Mouse (Mus musculus) cortical plate, adult 2 months (tissue): ENCODE data around the gene Tmem52b. TPM values are rescaled to one million over a fixed set of nuclear protein-coding genes. Genes with fewer than 3 reads are reported as not detected.
A peak's percentile ranks its signal among the peaks of the same experiment; 100 is the strongest.

Experiments
- H3K27ac ChIP-seq: fragments of 200-500 bp; 2 replicates; pipeline ENCODE4 v1.5.1; 2012; ENCODE audit warnings: low read length, control low read depth, inconsistent platforms; ENCODE audit not compliant: insufficient read depth
- H3K4me1 ChIP-seq: fragments of 200-500 bp; 2 replicates; pipeline ENCODE4 v1.6.1; 2011; ENCODE audit warnings: low read length; ENCODE audit not compliant: control insufficient read depth, insufficient read depth
- H3K4me3 ChIP-seq: fragments of 200-500 bp; 2 replicates; pipeline ENCODE4 v1.5.1; 2011; ENCODE audit warnings: mild to moderate bottlenecking, low read length, control low read depth; ENCODE audit not compliant: insufficient read depth
- CTCF ChIP-seq: fragments of 200-500 bp; IDR thresholded peaks from 2 replicates; pipeline ENCODE4 v1.5.1; 2011; ENCODE audit warnings: mild to moderate bottlenecking, control low read depth, low read length; ENCODE audit not compliant: insufficient read depth; ENCODE audit errors: extremely low read depth
- POLR2A ChIP-seq: fragments of 200-500 bp; IDR thresholded peaks from 2 replicates; pipeline ENCODE4 v1.6.1; 2011; ENCODE audit warnings: mild to moderate bottlenecking, low read length, control low read depth; ENCODE audit not compliant: insufficient read depth; ENCODE audit errors: extremely low read depth
- polyA plus RNA-seq: library from polyadenylated mRNA; depleted of rRNA; stranded (reverse); fragments of >200 nt; gene quantifications from 2 replicates; pipeline ENCODE4 v1.2.3, GENCODE M21; 2012

Tmem52b gene
- polyA plus RNA-seq, 1 experiment, result not detected

DNA sequence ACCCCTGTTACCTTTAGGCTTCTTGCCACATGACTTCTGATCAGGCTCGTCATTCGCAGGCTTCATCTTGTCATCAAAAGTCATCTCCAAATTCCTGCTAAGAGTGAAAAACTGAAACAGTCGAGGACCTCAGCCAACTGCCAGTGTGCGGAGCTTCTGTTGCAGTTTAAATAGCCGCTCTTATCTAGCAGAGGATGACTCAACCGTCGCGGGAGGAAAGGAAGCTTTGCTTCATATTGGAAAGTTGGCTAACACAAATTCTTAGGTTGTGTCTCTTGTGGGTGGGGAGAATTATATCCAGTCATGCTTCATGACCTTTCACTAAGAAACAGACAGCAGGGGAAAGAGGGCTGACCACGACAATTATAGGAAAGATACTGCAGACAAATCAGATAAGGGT is 5.3 kb upstream of the Tmem52b start, which contains the start of gene Olr1:
Olr1 (minus strand) TSS at position 142 of the 400 bp plus-strand sequence.
- no peaks in the 10 kb centered on the region for H3K4me1 ChIP-seq
- no peak within 1 kb of the TSS for H3K27ac ChIP-seq
- TF ChIP-seq CTCF (no peak), POLR2A (no peak)
- no peak within 1 kb of the TSS for H3K4me3 ChIP-seq

GRCm38 (mm10) chr6:129510120-129510911 is 2.0 kb upstream of the Tmem52b start:
- Histone ChIP-seq H3K27ac (no peak overlapping the region), H3K4me3 (no peak overlapping the region), H3K4me1 (no peaks in the 10 kb centered on the region)
- TF ChIP-seq POLR2A (no peak), CTCF (no peak)

- Histone ChIP-seq H3K27ac (no peak overlapping the region), H3K4me3 (no peak overlapping the region), H3K4me1 (no peaks in the 10 kb centered on the region)
- TF ChIP-seq CTCF, result no peak
- no peak for TF ChIP-seq POLR2A
Observed at GRCm38 (mm10) chr6:129512868-129513267, 513 bp downstream of the Tmem52b start.

DNA sequence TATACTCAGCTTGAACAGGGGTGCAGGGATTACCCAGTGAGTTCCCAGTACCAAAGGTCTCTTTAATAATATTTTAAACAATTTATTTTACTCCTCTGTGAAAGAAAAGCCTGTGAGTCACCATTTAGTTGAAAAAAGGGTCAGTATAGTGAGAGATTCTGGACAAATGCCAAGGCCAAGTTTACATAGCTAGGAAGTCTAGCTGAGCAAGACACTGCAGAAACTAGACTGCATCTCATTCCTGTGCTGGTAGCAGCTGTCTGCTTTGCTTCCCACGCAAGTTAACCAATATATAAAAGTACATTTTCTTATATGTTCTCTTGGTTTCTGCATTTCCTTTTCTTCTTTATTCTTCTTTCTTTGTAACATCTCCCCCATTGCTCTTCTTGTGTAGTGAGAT is 1.1 kb downstream of the Tmem52b start:
- Histone ChIP-seq H3K4me1 (no peaks in the 10 kb centered on the region), H3K4me3 (no peak overlapping the region), H3K27ac (no peak overlapping the region)
- no peak for TF ChIP-seq CTCF
- TF ChIP-seq POLR2A, result no peak

GRCm38 (mm10) chr6:129514376-129514775 is 2.0 kb downstream of the Tmem52b start:
- no peaks in the 10 kb centered on the region for H3K4me1 ChIP-seq
- no peak overlapping the region for H3K4me3 ChIP-seq
- H3K27ac ChIP-seq, result no peak overlapping the region
- TF ChIP-seq CTCF (no peak), POLR2A (no peak)

GRCm38 (mm10) chr6:129515068-129515467 is 2.7 kb downstream of the Tmem52b start:
- Histone ChIP-seq H3K4me1 (no peaks in the 10 kb centered on the region), H3K27ac (no peak overlapping the region), H3K4me3 (no peak overlapping the region)
- TF ChIP-seq CTCF (no peak), POLR2A (no peak)

DNA sequence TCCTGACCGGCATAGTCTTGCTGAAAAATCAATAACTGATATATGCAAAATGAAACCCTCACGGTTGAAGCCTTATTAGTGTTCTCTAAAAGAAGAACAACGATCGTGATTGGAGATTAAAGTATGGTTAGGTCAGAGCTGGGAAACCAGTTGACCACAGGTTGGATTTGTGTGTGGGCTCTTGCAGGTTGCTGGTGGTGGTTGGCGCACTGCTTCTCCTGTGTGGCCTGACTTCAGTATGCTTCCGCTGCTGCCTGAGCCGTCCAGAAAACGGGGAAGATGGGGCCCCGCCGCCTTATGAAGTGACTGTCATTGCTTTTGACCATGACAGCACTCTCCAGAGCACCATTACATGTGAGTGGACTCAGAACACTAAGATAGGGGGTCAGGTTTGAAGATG is 4.0 kb downstream of the Tmem52b start:
- no peak overlapping the region for H3K4me3 ChIP-seq
- TF ChIP-seq POLR2A (no peak), CTCF (no peak)
- no peaks in the 10 kb centered on the region for H3K4me1 ChIP-seq
- H3K27ac ChIP-seq, result no peak overlapping the region

DNA sequence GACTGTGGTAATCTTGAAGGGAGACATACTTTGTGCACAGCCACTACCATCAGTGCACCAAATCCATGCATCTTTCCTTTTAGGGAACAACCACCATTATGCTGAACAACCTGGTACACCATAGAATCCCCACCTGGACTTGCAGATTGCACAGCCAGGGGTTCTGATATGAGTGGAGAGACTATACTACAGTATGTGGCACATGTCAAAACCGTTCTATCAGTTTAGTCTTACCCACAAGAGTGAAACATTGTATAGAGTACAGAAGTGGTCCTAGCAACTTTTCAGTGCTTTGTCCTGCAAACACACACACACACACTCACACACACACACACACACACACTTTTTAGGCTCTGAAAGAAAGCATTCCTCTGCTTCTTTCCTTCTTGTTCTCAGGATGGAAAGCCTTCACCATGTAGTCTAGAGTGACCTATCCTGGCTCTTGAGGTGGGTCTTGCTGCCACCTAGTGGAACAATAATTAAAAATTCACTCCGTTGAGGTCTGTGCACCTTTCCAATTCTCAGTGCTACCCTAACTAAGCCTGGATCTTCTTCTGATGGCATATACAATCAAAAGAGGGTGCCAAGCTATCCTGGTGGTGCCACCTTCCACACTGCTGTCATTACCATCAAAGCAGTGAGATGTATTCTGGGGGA is 5.5 kb downstream of the Tmem52b start:
- TF ChIP-seq CTCF (peak; percentile 70), POLR2A (no peak)
- H3K4me1 ChIP-seq, result no peaks in the 10 kb centered on the region
- no peak overlapping the region for H3K27ac ChIP-seq
- no peak overlapping the region for H3K4me3 ChIP-seq

- H3K4me1 ChIP-seq, result no peaks in the 10 kb centered on the region
- no peak overlapping the region for H3K27ac ChIP-seq
- no peak for TF ChIP-seq CTCF
- no peak overlapping the region for H3K4me3 ChIP-seq
Observed at GRCm38 (mm10) chr6:129526069-129526468, 13.7 kb downstream of the Tmem52b start.

GRCm38 (mm10) chr6:129527416-129527815 is 15.1 kb downstream of the Tmem52b start:
- TF ChIP-seq POLR2A (no peak), CTCF (no peak)

More at GRCm38 (mm10) chr6:129527416-129527815, 15.1 kb downstream of the Tmem52b start:
- Histone ChIP-seq H3K4me1 (peaks cover under 1% of the 10 kb centered on the region; the same call in 1 of the 2 replicates), H3K4me3 (no peak overlapping the region), H3K27ac (no peak overlapping the region)
